Mouse (Mus musculus) brown adipose tissue, adult 24 weeks (tissue): ENCODE results near the gene Cacna2d2. TPM values are rescaled to one million over a fixed set of nuclear protein-coding genes. Genes with fewer than 3 reads are reported as not detected.

Experiments used
- H3K27ac ChIP-seq: fragments of 200-500 bp; replicated peaks from 2 replicates; pipeline ENCODE4 v1.5.1; 2012; ENCODE audit warnings: low read depth, mild to moderate bottlenecking, low read length
- H3K4me1 ChIP-seq: fragments of 200-500 bp; 2 replicates; pipeline ENCODE4 v1.6.1; 2012; ENCODE audit warnings: low read length, mixed read lengths; ENCODE audit not compliant: control insufficient read depth, insufficient read depth, insufficient read length
- H3K4me3 ChIP-seq: fragments of 200-500 bp; 2 replicates; pipeline ENCODE4 v1.5.1; 2012; ENCODE audit warnings: low read depth, mild to moderate bottlenecking, low read length, moderate library complexity; ENCODE audit not compliant: insufficient read depth
- polyA plus RNA-seq: library from polyadenylated mRNA; stranded (reverse); fragments of >200 nt; gene quantifications from 2 replicates; pipeline ENCODE4 v1.2.4, GENCODE M21; 2012; ENCODE audit not compliant: missing spikeins, insufficient read depth, insufficient read length

Gene Cacna2d2
- polyA plus RNA-seq, 1 experiment: not detected

GRCm38 (mm10) chr9:107428451-107429186 lies 29.2 kb downstream of the Cacna2d2 start:
- Histone ChIP-seq H3K27ac (no peak overlapping the region), H3K4me3 (no peak overlapping the region), H3K4me1 (no peaks in the 10 kb centered on the region)

- Histone ChIP-seq H3K4me1 (no peaks in the 10 kb centered on the region), H3K27ac (no peak overlapping the region), H3K4me3 (no peak overlapping the region)
Observed at GRCm38 (mm10) chr9:107430445-107430844, 31.0 kb downstream of the Cacna2d2 start.

- Histone ChIP-seq H3K27ac (no peak overlapping the region), H3K4me1 (no peaks in the 10 kb centered on the region), H3K4me3 (no peak overlapping the region)
Observed at GRCm38 (mm10) chr9:107432546-107432945, 33.1 kb downstream of the Cacna2d2 start.

GRCm38 (mm10) chr9:107434851-107435250 lies 35.4 kb downstream of the Cacna2d2 start:
- Histone ChIP-seq H3K4me3 (no peak overlapping the region), H3K27ac (no peak overlapping the region), H3K4me1 (no peaks in the 10 kb centered on the region)

- Histone ChIP-seq H3K27ac (no peak overlapping the region), H3K4me1 (no peaks in the 10 kb centered on the region), H3K4me3 (no peak overlapping the region)
Observed at GRCm38 (mm10) chr9:107435285-107435684, 35.9 kb downstream of the Cacna2d2 start.

DNA sequence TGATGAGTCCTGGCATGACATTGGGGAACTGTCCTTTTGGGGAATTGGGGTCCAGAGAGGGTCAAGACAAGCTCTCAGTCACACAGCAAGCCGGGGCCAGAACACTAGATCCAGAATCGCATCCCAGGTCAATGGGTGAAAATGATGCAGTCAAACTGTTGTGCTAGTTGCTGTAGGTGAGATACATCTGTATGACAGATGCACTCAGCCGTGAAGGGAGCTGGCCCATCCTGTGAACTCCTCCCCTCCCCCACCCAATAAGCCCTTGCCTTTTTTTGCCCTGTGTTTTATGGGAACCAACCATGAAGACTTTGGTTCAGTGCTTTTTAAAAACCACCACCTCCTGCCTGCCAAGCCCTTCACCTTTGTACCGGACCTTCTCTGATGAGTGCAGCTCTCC lies 43.5 kb downstream of the Cacna2d2 start:
- Histone ChIP-seq H3K4me3 (no peak overlapping the region), H3K4me1 (no peaks in the 10 kb centered on the region)

GRCm38 (mm10) chr9:107443324-107443723 lies 43.9 kb downstream of the Cacna2d2 start:
- Histone ChIP-seq H3K4me1 (no peaks in the 10 kb centered on the region), H3K27ac (no peak overlapping the region), H3K4me3 (no peak overlapping the region)

More for the DNA sequence above, 43.5 kb downstream of the Cacna2d2 start:
- H3K27ac ChIP-seq: no peak overlapping the region

DNA sequence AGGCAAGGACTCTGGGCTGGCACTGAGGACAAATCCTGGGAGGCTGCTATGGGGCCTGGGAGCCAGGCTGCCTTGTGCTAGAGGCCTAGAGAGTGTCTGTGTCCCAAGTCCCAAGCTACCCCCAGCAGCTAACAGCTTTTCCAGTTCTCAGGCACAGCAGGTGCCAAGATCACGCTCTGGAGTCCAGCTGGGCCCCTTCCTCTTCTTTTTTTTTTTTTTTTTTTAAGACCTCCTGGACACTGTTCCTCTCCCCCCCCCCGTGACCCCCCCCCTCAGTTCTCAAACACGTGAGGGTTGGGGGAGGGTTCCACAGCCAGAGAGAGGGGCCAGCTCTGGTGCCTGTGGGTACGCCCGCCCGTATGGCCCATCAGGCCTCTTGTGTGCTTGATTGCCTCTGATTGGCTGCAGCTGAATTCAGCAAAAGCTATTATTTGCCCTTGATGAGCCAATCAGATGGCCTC lies 45.6 kb downstream of the Cacna2d2 start:
- Histone ChIP-seq H3K4me3 (no peak overlapping the region), H3K27ac (no peak overlapping the region), H3K4me1 (no peaks in the 10 kb centered on the region)

DNA sequence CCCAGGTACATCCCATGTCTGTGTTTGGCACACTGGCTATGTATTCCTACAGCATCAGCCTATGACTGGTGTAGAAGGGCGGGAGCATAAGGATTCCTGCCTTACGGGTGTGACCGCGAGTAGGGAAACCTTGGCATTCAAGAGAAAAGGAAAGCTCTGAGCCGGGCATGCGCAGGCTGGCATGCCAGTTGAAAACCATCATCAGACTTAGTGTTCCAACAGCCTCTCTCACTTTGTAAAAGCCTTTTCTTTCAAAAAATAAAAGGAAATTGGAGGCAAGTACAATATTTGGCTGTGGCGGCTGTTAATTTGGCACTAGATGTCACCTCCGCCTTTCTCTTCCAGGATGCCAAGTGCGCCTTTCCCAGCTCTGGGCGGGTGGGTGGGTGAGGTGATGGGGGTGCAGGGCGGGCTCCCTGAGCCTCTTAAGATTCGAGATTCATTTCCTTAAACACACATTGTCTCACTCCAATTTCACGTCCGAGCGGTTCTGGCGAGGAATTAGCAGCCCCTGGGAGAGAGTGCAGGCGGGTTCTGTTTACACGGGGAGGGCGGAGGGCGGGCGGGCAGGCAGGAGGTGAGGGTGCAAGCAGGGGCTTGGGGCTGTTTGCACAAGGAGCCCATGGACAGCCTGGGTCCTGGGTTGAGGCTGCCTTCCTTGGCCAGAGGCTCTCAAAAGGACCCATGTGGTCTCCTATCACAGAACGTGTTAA lies 49.5 kb downstream of the Cacna2d2 start:
- H3K4me1 ChIP-seq: no peaks in the 10 kb centered on the region
- H3K4me3 ChIP-seq: no peak overlapping the region
- no peak overlapping the region for H3K27ac ChIP-seq

DNA sequence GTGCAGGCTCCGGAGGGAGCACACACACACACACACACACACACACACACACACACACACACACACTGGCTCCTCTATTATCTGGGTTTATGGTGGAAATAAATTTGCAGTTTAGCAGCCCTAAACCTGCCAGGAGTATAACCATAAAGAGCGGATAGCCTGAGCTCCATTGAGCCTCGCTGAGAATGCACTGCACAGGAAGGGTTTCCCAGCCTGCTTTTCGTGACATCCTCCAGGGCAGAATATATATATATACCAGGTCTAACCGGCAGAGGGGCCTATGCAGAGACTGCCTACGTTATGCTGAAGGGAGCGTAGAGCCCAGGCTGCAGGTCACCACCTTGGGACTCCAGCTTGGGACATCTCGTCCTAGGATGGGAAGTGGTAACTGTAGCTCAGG lies 52.0 kb downstream of the Cacna2d2 start:
- no peak overlapping the region for H3K4me3 ChIP-seq
- H3K27ac ChIP-seq: no peak overlapping the region
- no peaks in the 10 kb centered on the region for H3K4me1 ChIP-seq

- no peak overlapping the region for H3K4me3 ChIP-seq
- H3K27ac ChIP-seq: no peak overlapping the region
- H3K4me1 ChIP-seq: no peaks in the 10 kb centered on the region
Observed at GRCm38 (mm10) chr9:107451891-107452521, 52.6 kb downstream of the Cacna2d2 start.

- no peaks in the 10 kb centered on the region for H3K4me1 ChIP-seq
- no peak overlapping the region for H3K4me3 ChIP-seq
- H3K27ac ChIP-seq: no peak overlapping the region
Observed at GRCm38 (mm10) chr9:107452552-107452951, 53.1 kb downstream of the Cacna2d2 start.

GRCm38 (mm10) chr9:107453151-107453550 lies 53.7 kb downstream of the Cacna2d2 start:
- H3K27ac ChIP-seq: no peak overlapping the region
- H3K4me1 ChIP-seq: no peaks in the 10 kb centered on the region
- H3K4me3 ChIP-seq: no peak overlapping the region

- H3K4me1 ChIP-seq: no peaks in the 10 kb centered on the region
- no peak overlapping the region for H3K27ac ChIP-seq
- no peak overlapping the region for H3K4me3 ChIP-seq
Observed at GRCm38 (mm10) chr9:107456667-107457066, 57.3 kb downstream of the Cacna2d2 start.

DNA sequence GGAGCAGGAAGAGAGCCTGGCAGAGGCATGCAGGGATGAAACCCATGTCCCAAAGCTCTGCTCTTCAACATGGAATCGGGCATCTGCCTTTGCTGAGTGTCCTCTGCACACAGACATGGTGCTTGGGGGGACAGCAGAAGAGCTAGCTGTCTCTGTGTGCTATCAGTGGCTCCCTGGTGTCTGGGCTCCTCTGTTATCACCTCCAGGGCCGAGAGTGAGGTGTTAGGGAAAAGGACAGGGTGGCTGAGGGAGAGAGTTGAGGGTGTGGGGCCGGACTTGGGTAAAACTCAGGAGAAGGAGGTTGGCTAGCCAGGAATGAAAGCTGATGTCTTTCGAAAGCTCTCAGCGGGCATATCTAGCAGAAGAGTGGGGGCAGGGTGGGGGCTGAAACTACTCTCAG lies 63.5 kb downstream of the Cacna2d2 start:
- Histone ChIP-seq H3K27ac (no peak overlapping the region), H3K4me1 (no peaks in the 10 kb centered on the region), H3K4me3 (no peak overlapping the region)
